Mouse (Mus musculus) limb, embryonic 14.5 days (tissue): ENCODE data around the gene Tcl1b1. TPM values are rescaled to one million over a fixed set of nuclear protein-coding genes. Genes with fewer than 3 reads are reported as not detected.
"Not testable (repeated sequence)": the region's sequence is repeated elsewhere in the genome, so short reads cannot be mapped to it uniquely, and the experiment has no call there.

Source experiments
- ATAC-seq: fragments of 200-750 bp; cut with Nextera tagmentation; 2 replicates; pipeline ENCODE4 v1.8.0; 2017; ENCODE audit warnings: low read depth, moderate number of reproducible peaks, moderate TSS enrichment; ENCODE audit not compliant: low FRiP score
- DNase-seq: peaks from one replicate; pipeline ENCODE4 v3.0.0-alpha.2; 2015; ENCODE audit warnings: low spot score
- H3K27ac ChIP-seq: fragments of 300-500 bp; sonication (generic); replicated peaks from 2 replicates; pipeline ENCODE4 v1.5.1; 2014; ENCODE audit warnings: low read depth, mild to moderate bottlenecking, low read length, moderate library complexity, mixed read lengths
- H3K27me3 ChIP-seq: fragments of 300-500 bp; sonication (generic); 2 replicates; pipeline ENCODE4 v1.6.1; 2014; ENCODE audit warnings: low read length, mixed read lengths; ENCODE audit not compliant: control insufficient read depth, insufficient read depth
- H3K36me3 ChIP-seq: fragments of 300-500 bp; sonication (generic); 2 replicates; pipeline ENCODE4 v1.6.1; 2014; ENCODE audit warnings: mild to moderate bottlenecking, low read length, moderate library complexity, mixed read lengths; ENCODE audit not compliant: control insufficient read depth, insufficient read depth
- H3K4me1 ChIP-seq: fragments of 300-500 bp; sonication (generic); 2 replicates; pipeline ENCODE4 v1.6.1; 2014; ENCODE audit warnings: antibody characterized with exemption, low read length, mixed read lengths; ENCODE audit not compliant: control insufficient read depth, insufficient read depth
- H3K4me2 ChIP-seq: fragments of 300-500 bp; sonication (generic); replicated peaks from 2 replicates; pipeline ENCODE4 v1.6.1; 2014; ENCODE audit warnings: low read depth, mild to moderate bottlenecking, low read length, moderate library complexity; ENCODE audit not compliant: severe bottlenecking
- H3K4me3 ChIP-seq: fragments of 300-500 bp; sonication (generic); replicated peaks from 2 replicates; pipeline ENCODE4 v1.5.1; 2014; ENCODE audit warnings: low read length
- H3K9ac ChIP-seq: fragments of 300-500 bp; sonication (generic); 2 replicates; pipeline ENCODE4 v1.6.1; 2014; ENCODE audit warnings: mild to moderate bottlenecking, low read depth, low read length, moderate library complexity; ENCODE audit not compliant: severe bottlenecking
- H3K9me3 ChIP-seq: fragments of 300-500 bp; sonication (generic); 2 replicates; pipeline ENCODE4 v1.6.1; 2016; ENCODE audit warnings: low read length; ENCODE audit not compliant: control insufficient read depth
- POLR2A ChIP-seq: fragments of 200-500 bp; IDR thresholded peaks from 2 replicates; pipeline ENCODE4 v1.8.0; 2012; ENCODE audit warnings: inconsistent platforms, mild to moderate bottlenecking, moderate library complexity, borderline replicate concordance; ENCODE audit not compliant: insufficient read depth, insufficient read length; ENCODE audit errors: extremely low read depth
- WGBS: fragments of 180-500 bp; shearing (Covaris S2); extraction: QIAGEN DNeasy Blood & Tissue Kit; methylation state at CpG from one replicate; pipeline ENCODE4 v1.1.7; 2014; 5-methylcytosine and 5-hydroxymethylcytosine counted together
- polyA plus RNA-seq, 2 experiments: library from polyadenylated mRNA; depleted of rRNA in 1 of 2; stranded (reverse) in 1 of 2; unstranded in 1 of 2; fragments of >200 nt; fragmentation: Nextera tagmentation in 1 of 2; extraction: Ambion mirVana in 1 of 2; gene quantifications; 2 replicates each; pipeline versions ENCODE4 v1.2.1 to v1.2.3; 2012 to 2014

Gene Tcl1b1
- polyA plus RNA-seq, 2 experiments: not detected

GRCm38 (mm10) chr12:105126516-105126915 is 33.0 kb upstream of the Tcl1b1 start:
- no peak overlapping the region for H3K4me3 ChIP-seq
- WGBS: 77% methylated on average over 4 of the region's 4 CpGs

GRCm38 (mm10) chr12:105127607-105128006 is 31.9 kb upstream of the Tcl1b1 start:
- Histone ChIP-seq H3K4me3 (no peak overlapping the region), H3K4me2 (no peak overlapping the region), H3K36me3 (no peaks in the 10 kb centered on the region), H3K27ac (no peak overlapping the region), H3K4me1 (no peaks in the 10 kb centered on the region), H3K27me3 (no peaks in the 10 kb centered on the region), H3K9me3 (no peaks in the 10 kb centered on the region), H3K9ac (no peak overlapping the region)
- ATAC-seq: no peak
- DNase-seq: no peak
- TF ChIP-seq POLR2A: no peak
- whole genome bisulfite sequencing: 88% methylated on average over 2 of the region's 2 CpGs

More at GRCm38 (mm10) chr12:105126516-105126915, 33.0 kb upstream of the Tcl1b1 start:
- H3K27ac ChIP-seq: no peak overlapping the region
- no peaks in the 10 kb centered on the region for H3K9me3 ChIP-seq
- TF ChIP-seq POLR2A: no peak
- H3K9ac ChIP-seq: no peak overlapping the region
- no peaks in the 10 kb centered on the region for H3K4me1 ChIP-seq
- ATAC-seq (no peak), DNase-seq (no peak)
- H3K36me3 ChIP-seq: no peaks in the 10 kb centered on the region
- H3K4me2 ChIP-seq: no peak overlapping the region
- H3K27me3 ChIP-seq: no peaks in the 10 kb centered on the region

- DNase-seq, ATAC-seq, H3K4me1 ChIP-seq: not testable (repeated sequence)
These were observed 29.8 kb upstream of the Tcl1b1 start for GRCm38 (mm10) chr12:105129494-105130205.

GRCm38 (mm10) chr12:105134167-105134566 is 25.3 kb upstream of the Tcl1b1 start:
- not testable (repeated sequence) for H3K36me3 ChIP-seq, H3K4me3 ChIP-seq, H3K27me3 ChIP-seq, H3K9me3 ChIP-seq, H3K4me1 ChIP-seq, H3K9ac ChIP-seq, ATAC-seq, H3K27ac ChIP-seq, H3K4me2 ChIP-seq, DNase-seq
- WGBS: 67% methylated on average over 2 of the region's 2 CpGs

More at GRCm38 (mm10) chr12:105129494-105130205, 29.8 kb upstream of the Tcl1b1 start:
- H3K9ac ChIP-seq, H3K36me3 ChIP-seq, H3K9me3 ChIP-seq, H3K27me3 ChIP-seq, H3K27ac ChIP-seq, H3K4me2 ChIP-seq, H3K4me3 ChIP-seq: not testable (repeated sequence)
- 66% methylated on average over 2 of the region's 3 CpGs for WGBS

- not testable (repeated sequence) for H3K9me3 ChIP-seq, H3K9ac ChIP-seq, H3K4me3 ChIP-seq, H3K27me3 ChIP-seq, ATAC-seq, DNase-seq, H3K4me1 ChIP-seq, H3K4me2 ChIP-seq, H3K27ac ChIP-seq, H3K36me3 ChIP-seq
- WGBS: 92% methylated on average over 4 of the region's 4 CpGs
These were observed 24.7 kb upstream of the Tcl1b1 start for GRCm38 (mm10) chr12:105134826-105135225.

- not testable (repeated sequence) for ATAC-seq, H3K36me3 ChIP-seq, H3K9me3 ChIP-seq, H3K4me2 ChIP-seq, H3K27me3 ChIP-seq, H3K4me1 ChIP-seq, H3K4me3 ChIP-seq, H3K9ac ChIP-seq, H3K27ac ChIP-seq, DNase-seq
- 100% methylated on average over 1 of the region's 1 CpGs for WGBS
These were observed 21.8 kb upstream of the Tcl1b1 start for GRCm38 (mm10) chr12:105137729-105138128.
